Mouse (Mus musculus): ENCODE data around the gene Ryr3. TPM values are rescaled to one million over a fixed set of nuclear protein-coding genes. Genes with fewer than 3 reads are reported as not detected.

Ryr3 gene
- polyA plus RNA-seq, 1 experiment: 5.3 TPM

DNA sequence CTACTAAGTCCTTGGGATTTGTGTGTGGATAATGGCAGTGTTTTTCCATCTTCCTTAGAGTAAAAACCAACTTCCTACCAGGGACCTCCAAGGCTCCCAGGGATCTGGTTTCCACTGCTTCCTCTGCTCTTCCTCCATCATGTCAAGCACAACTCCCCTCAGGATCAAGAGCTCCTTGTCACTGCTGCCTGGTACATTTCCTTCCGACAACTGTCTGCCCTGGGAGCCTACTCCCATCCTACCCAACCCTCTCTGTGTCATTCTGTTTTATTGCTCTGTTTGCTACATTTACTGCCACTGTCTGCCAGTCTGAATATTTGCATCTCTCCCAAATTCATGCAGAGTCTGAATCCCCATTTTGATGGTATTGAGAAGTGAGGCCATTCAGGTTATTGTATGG, 97.8 kb downstream of the Ryr3 start:
- Histone ChIP-seq H3K79me2 (ENCODE audit: control insufficient read depth, insufficient read depth) (no peaks in the 10 kb centered on the region), H3K36me3 (ENCODE audit: control insufficient read depth, insufficient read depth) (no peaks in the 10 kb centered on the region), H3K4me3 (no peak overlapping the region), H3K27me3 (ENCODE audit: control insufficient read depth, insufficient read depth, insufficient read length) (no peaks in the 10 kb centered on the region), H3ac (ENCODE audit: control insufficient read depth, insufficient read length) (no peak overlapping the region), H3K4me2 (ENCODE audit: low read depth) (no peak overlapping the region)
- TF ChIP-seq REST (IDR thresholded peaks at IDR 0.05; ENCODE audit: insufficient read depth, insufficient read length) (no peak), TCF12 (IDR thresholded peaks at IDR 0.05; ENCODE audit: insufficient read depth, poor library complexity, severe bottlenecking) (no peak), TCF3 (IDR thresholded peaks at IDR 0.05; ENCODE audit: insufficient read length, low read depth) (no peak), POLR2A (IDR thresholded peaks at IDR 0.05; ENCODE audit: insufficient read length, low read depth) (no peak), USF1 (IDR thresholded peaks at IDR 0.05; ENCODE audit: low read depth) (no peak), E2F4 (IDR thresholded peaks at IDR 0.05; ENCODE audit: insufficient read depth) (no peak), MYOD1 (IDR thresholded peaks at IDR 0.05; ENCODE audit: control insufficient read depth in 1 of 3, insufficient read length in 2 of 3, low read depth in 2 of 3) (peak in 2 of 3 experiments; percentile 43 to 63), MYOG (IDR thresholded peaks at IDR 0.05; ENCODE audit: control insufficient read depth in 1 of 3, insufficient read depth in 1 of 3, insufficient read length in 2 of 3, low read depth in 2 of 3) (peak in 2 of 3 experiments; percentile 59 to 66), POLR2AphosphoS2 (IDR thresholded peaks at IDR 0.05; ENCODE audit: insufficient read length, low read depth) (no peak), SRF (IDR thresholded peaks at IDR 0.05; ENCODE audit: control insufficient read depth, insufficient read length, low read depth) (no peak), CEBPB (IDR thresholded peaks at IDR 0.05; ENCODE audit: insufficient read depth, poor library complexity, severe bottlenecking) (no peak), MAX (IDR thresholded peaks at IDR 0.05; ENCODE audit: low read depth) (no peak)

DNA sequence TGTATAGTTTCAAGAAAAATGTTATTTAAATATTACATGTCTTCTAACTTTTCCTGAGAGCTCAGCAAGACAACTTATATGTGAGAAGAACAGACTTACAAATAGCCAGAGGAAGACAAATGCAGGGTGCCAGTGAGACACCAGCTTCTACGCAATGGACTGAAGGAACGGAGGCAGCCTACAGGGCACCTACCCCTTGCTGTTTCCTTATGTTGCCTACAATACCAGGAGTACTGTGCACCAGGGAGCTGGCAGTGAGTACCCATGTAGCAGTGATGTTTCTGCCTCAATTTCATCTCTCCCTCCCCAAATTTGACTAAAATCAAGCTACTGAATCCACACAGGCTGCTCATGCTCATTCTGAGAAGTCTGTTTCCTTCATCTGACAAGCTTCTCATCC, 100.1 kb downstream of the Ryr3 start:
- Histone ChIP-seq H3K27me3 (ENCODE audit: control insufficient read depth, insufficient read depth, insufficient read length) (no peaks in the 10 kb centered on the region), H3K36me3 (ENCODE audit: control insufficient read depth, insufficient read depth) (no peaks in the 10 kb centered on the region), H3ac (ENCODE audit: control insufficient read depth, insufficient read length) (no peak overlapping the region), H3K4me2 (ENCODE audit: low read depth) (no peak overlapping the region), H3K4me3 (no peak overlapping the region), H3K79me2 (ENCODE audit: control insufficient read depth, insufficient read depth) (no peaks in the 10 kb centered on the region)
- TF ChIP-seq TCF12 (IDR thresholded peaks at IDR 0.05; ENCODE audit: insufficient read depth, poor library complexity, severe bottlenecking) (no peak), POLR2AphosphoS2 (IDR thresholded peaks at IDR 0.05; ENCODE audit: insufficient read length, low read depth) (no peak), MYOD1 (IDR thresholded peaks at IDR 0.05; ENCODE audit: control insufficient read depth in 1 of 3, insufficient read length in 2 of 3, low read depth in 2 of 3) (no peak), MAX (IDR thresholded peaks at IDR 0.05; ENCODE audit: low read depth) (no peak), CEBPB (IDR thresholded peaks at IDR 0.05; ENCODE audit: insufficient read depth, poor library complexity, severe bottlenecking) (no peak), POLR2A (IDR thresholded peaks at IDR 0.05; ENCODE audit: insufficient read length, low read depth) (no peak), SRF (IDR thresholded peaks at IDR 0.05; ENCODE audit: control insufficient read depth, insufficient read length, low read depth) (no peak), MYOG (IDR thresholded peaks at IDR 0.05; ENCODE audit: control insufficient read depth in 1 of 3, insufficient read depth in 1 of 3, insufficient read length in 2 of 3, low read depth in 2 of 3) (no peak), USF1 (IDR thresholded peaks at IDR 0.05; ENCODE audit: low read depth) (no peak), REST (IDR thresholded peaks at IDR 0.05; ENCODE audit: insufficient read depth, insufficient read length) (no peak), E2F4 (IDR thresholded peaks at IDR 0.05; ENCODE audit: insufficient read depth) (no peak), TCF3 (IDR thresholded peaks at IDR 0.05; ENCODE audit: insufficient read length, low read depth) (no peak)

GRCm38 (mm10) chr2:113115897-113116283, 101.0 kb downstream of the Ryr3 start:
- H3K4me2 ChIP-seq (ENCODE audit: low read depth): peak overlapping the region; percentile 61
- no peak overlapping the region for H3K4me3 ChIP-seq
- H3ac ChIP-seq (ENCODE audit: control insufficient read depth, insufficient read length): no peak overlapping the region
- H3K27me3 ChIP-seq (ENCODE audit: control insufficient read depth, insufficient read depth, insufficient read length): no peaks in the 10 kb centered on the region
- H3K36me3 ChIP-seq (ENCODE audit: control insufficient read depth, insufficient read depth): no peaks in the 10 kb centered on the region
- TF ChIP-seq TCF3 (IDR thresholded peaks at IDR 0.05; ENCODE audit: insufficient read length, low read depth): peak; percentile 27
- TF ChIP-seq POLR2AphosphoS2 (IDR thresholded peaks at IDR 0.05; ENCODE audit: insufficient read length, low read depth): no peak
- no peak for TF ChIP-seq USF1 (IDR thresholded peaks at IDR 0.05; ENCODE audit: low read depth)
- TF ChIP-seq MYOD1 (IDR thresholded peaks at IDR 0.05; ENCODE audit: control insufficient read depth in 1 of 3, insufficient read length in 2 of 3, low read depth in 2 of 3): peak; percentile 89 to 93 (median 92)
- TF ChIP-seq MAX (IDR thresholded peaks at IDR 0.05; ENCODE audit: low read depth): no peak
- TF ChIP-seq SRF (IDR thresholded peaks at IDR 0.05; ENCODE audit: control insufficient read depth, insufficient read length, low read depth): no peak
- TF ChIP-seq CEBPB (IDR thresholded peaks at IDR 0.05; ENCODE audit: insufficient read depth, poor library complexity, severe bottlenecking): no peak
- peak; percentile 55 for TF ChIP-seq TCF12 (IDR thresholded peaks at IDR 0.05; ENCODE audit: insufficient read depth, poor library complexity, severe bottlenecking)
- no peak for TF ChIP-seq POLR2A (IDR thresholded peaks at IDR 0.05; ENCODE audit: insufficient read length, low read depth)
- no peak for TF ChIP-seq REST (IDR thresholded peaks at IDR 0.05; ENCODE audit: insufficient read depth, insufficient read length)
- TF ChIP-seq E2F4 (IDR thresholded peaks at IDR 0.05; ENCODE audit: insufficient read depth): no peak
- TF ChIP-seq MYOG (IDR thresholded peaks at IDR 0.05; ENCODE audit: control insufficient read depth in 1 of 3, insufficient read depth in 1 of 3, insufficient read length in 2 of 3, low read depth in 2 of 3): peak in 1 of 3 experiments; percentile 78
- H3K79me2 ChIP-seq (ENCODE audit: control insufficient read depth, insufficient read depth): no peaks in the 10 kb centered on the region

GRCm38 (mm10) chr2:113115248-113115896, 101.5 kb downstream of the Ryr3 start:
- H3K79me2 ChIP-seq (ENCODE audit: control insufficient read depth, insufficient read depth): no peaks in the 10 kb centered on the region
- no peaks in the 10 kb centered on the region for H3K36me3 ChIP-seq (ENCODE audit: control insufficient read depth, insufficient read depth)
- H3K27me3 ChIP-seq (ENCODE audit: control insufficient read depth, insufficient read depth, insufficient read length): no peaks in the 10 kb centered on the region
- TF ChIP-seq MYOD1 (IDR thresholded peaks at IDR 0.05; ENCODE audit: control insufficient read depth in 1 of 3, insufficient read length in 2 of 3, low read depth in 2 of 3) (peak; percentile 87 to 93 (median 90)), MAX (IDR thresholded peaks at IDR 0.05; ENCODE audit: low read depth) (peak; percentile 14), POLR2A (IDR thresholded peaks at IDR 0.05; ENCODE audit: insufficient read length, low read depth) (no peak), TCF12 (IDR thresholded peaks at IDR 0.05; ENCODE audit: insufficient read depth, poor library complexity, severe bottlenecking) (peak; percentile 75), MYOG (IDR thresholded peaks at IDR 0.05; ENCODE audit: control insufficient read depth in 1 of 3, insufficient read depth in 1 of 3, insufficient read length in 2 of 3, low read depth in 2 of 3) (peak; percentile 69 to 94 (median 87)), USF1 (IDR thresholded peaks at IDR 0.05; ENCODE audit: low read depth) (no peak), SRF (IDR thresholded peaks at IDR 0.05; ENCODE audit: control insufficient read depth, insufficient read length, low read depth) (peak; percentile 50)
- peak overlapping the region; percentile 61 for H3K4me2 ChIP-seq (ENCODE audit: low read depth)
- no peak overlapping the region for H3ac ChIP-seq (ENCODE audit: control insufficient read depth, insufficient read length)
- no peak overlapping the region for H3K4me3 ChIP-seq

Data from myocyte (in vitro differentiated cells).